Mouse (Mus musculus): Measurements from ENCODE around the gene Cd180. TPM values are rescaled to one million over a fixed set of nuclear protein-coding genes. Genes with fewer than 3 reads are reported as not detected.
A peak's percentile ranks its signal among the peaks of the same experiment; 100 is the strongest.

The Cd180 gene
- polyA plus RNA-seq, 1 experiment = 31.6 TPM

- Histone ChIP-seq H3K4me3 (ENCODE audit: extremely low read depth, insufficient read depth, insufficient read length) (no peak overlapping the region), H3K36me3 (ENCODE audit: control insufficient read depth, insufficient read depth, low read length) (no peaks in the 10 kb centered on the region), H3K27me3 (ENCODE audit: control insufficient read depth, insufficient read depth, low read length) (no peaks in the 10 kb centered on the region), H3K27ac (ENCODE audit: insufficient read depth, low read length) (peak overlapping the region; percentile 88), H3K4me1 (ENCODE audit: control insufficient read depth, insufficient read depth, insufficient read length) (peaks cover 30% of the 10 kb centered on the region)
- WGBS = 56% methylated on average over 11 of the region's 11 CpGs
- TF ChIP-seq CTCF (IDR thresholded peaks at IDR 0.05; ENCODE audit: extremely low read depth, insufficient read depth, insufficient read length, insufficient replicate concordance) (no peak), POLR2A (IDR thresholded peaks at IDR 0.05; ENCODE audit: low read depth, low read length) (no peak)
- DNase-seq (ENCODE audit: low read depth in 1 of 2, low spot score in 2 of 2) = no peak
Measured at GRCm38 (mm10) chr13:102691408-102692150, 1.8 kb upstream of the Cd180 start.

GRCm38 (mm10) chr13:102694154-102694553 lies 796 bp downstream of the Cd180 start:
- DNase-seq (ENCODE audit: low read depth in 1 of 2, low spot score in 2 of 2) = no peak
- peaks cover 3% of the 10 kb centered on the region; the same call in 1 of the 2 replicates for H3K36me3 ChIP-seq (ENCODE audit: control insufficient read depth, insufficient read depth, low read length)
- H3K27ac ChIP-seq (ENCODE audit: insufficient read depth, low read length) = peak overlapping the region; percentile 96
- WGBS = 40% methylated on average over 7 of the region's 7 CpGs
- no peaks in the 10 kb centered on the region for H3K27me3 ChIP-seq (ENCODE audit: control insufficient read depth, insufficient read depth, low read length)
- no peak for TF ChIP-seq POLR2A (IDR thresholded peaks at IDR 0.05; ENCODE audit: low read depth, low read length)
- TF ChIP-seq CTCF (IDR thresholded peaks at IDR 0.05; ENCODE audit: extremely low read depth, insufficient read depth, insufficient read length, insufficient replicate concordance) = no peak
- peaks cover 18% of the 10 kb centered on the region; the same call in 1 of the 2 replicates for H3K4me1 ChIP-seq (ENCODE audit: control insufficient read depth, insufficient read depth, insufficient read length)
- peak overlapping the region; percentile 77 for H3K4me3 ChIP-seq (ENCODE audit: extremely low read depth, insufficient read depth, insufficient read length)

DNA sequence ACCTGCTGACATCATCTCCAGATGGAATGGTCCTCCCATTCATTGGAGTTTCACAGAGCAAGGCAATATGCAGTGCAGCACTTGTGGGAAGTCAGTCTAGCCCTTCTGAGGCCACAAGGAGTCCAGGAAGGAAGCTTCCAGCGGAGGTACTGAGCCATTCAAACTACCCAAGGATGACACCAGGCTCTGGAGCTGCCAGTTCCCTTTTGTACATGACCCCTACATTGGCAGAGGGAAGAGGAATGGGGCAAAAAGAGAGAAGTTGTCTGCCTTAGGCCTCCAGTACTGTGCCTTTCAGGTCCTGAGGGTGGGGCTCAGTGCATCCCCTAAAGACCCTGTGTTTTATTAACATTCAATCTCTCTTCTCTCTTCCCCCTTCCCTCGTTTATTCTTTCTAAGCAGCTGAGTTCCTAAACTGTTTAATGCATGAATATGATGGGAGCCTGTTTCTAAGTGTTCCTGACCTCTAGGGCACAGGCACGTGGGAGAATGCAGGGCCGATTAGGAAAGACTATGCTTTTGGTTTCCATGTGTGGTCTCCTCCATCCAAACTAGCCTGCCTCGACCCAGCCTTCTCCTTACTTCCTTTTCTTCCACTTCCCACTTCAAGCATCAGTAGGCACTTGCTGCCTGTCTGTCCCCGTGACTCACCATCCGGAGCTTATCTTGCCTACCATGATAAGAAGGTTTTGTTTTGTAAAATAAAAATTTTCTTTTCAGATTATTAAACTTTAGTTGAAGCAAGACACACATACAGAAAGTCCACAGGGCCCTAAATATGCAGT lies 2.0 kb downstream of the Cd180 start:
- TF ChIP-seq CTCF (IDR thresholded peaks at IDR 0.05; ENCODE audit: extremely low read depth, insufficient read depth, insufficient read length, insufficient replicate concordance) (no peak), POLR2A (IDR thresholded peaks at IDR 0.05; ENCODE audit: low read depth, low read length) (no peak)
- WGBS = 7% methylated on average over 7 of the region's 7 CpGs
- Histone ChIP-seq H3K27ac (ENCODE audit: insufficient read depth, low read length) (peak overlapping the region; percentile 96), H3K4me1 (ENCODE audit: control insufficient read depth, insufficient read depth, insufficient read length) (peaks cover 23% of the 10 kb centered on the region; the same call in 1 of the 2 replicates), H3K27me3 (ENCODE audit: control insufficient read depth, insufficient read depth, low read length) (no peaks in the 10 kb centered on the region), H3K36me3 (ENCODE audit: control insufficient read depth, insufficient read depth, low read length) (peaks cover 3% of the 10 kb centered on the region; the same call in 1 of the 2 replicates), H3K4me3 (ENCODE audit: extremely low read depth, insufficient read depth, insufficient read length) (peak overlapping the region; percentile 77)
- DNase-seq (ENCODE audit: low read depth in 1 of 2, low spot score in 2 of 2) = no peak

DNA sequence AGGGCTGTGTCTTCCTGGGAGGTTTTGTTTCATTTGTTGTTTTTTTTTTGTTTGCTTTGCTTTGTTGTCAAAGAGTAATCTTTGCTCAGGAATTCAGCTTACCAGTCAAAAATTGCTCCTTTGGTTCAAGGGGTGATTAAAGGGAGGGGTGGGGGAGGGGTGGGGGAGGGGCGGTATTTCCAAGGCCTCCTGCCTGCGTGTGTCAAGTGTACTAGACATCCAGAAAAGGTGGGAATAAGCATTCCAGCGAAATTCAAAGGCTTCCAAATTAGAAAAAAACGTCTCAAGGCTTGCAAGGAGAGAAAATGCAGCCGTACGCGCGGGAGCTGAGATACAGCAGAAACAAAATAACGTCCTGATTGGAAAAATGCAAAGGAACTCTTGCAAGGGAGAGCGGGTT lies 5.0 kb downstream of the Cd180 start:
- peaks cover 6% of the 10 kb centered on the region; the same call in 1 of the 2 replicates for H3K36me3 ChIP-seq (ENCODE audit: control insufficient read depth, insufficient read depth, low read length)
- H3K4me1 ChIP-seq (ENCODE audit: control insufficient read depth, insufficient read depth, insufficient read length) = peaks cover 9% of the 10 kb centered on the region
- 26% methylated on average over 10 of the region's 10 CpGs for WGBS
- no peak for TF ChIP-seq CTCF (IDR thresholded peaks at IDR 0.05; ENCODE audit: extremely low read depth, insufficient read depth, insufficient read length, insufficient replicate concordance)
- TF ChIP-seq POLR2A (IDR thresholded peaks at IDR 0.05; ENCODE audit: low read depth, low read length) = no peak
- no peak for DNase-seq (ENCODE audit: low read depth in 1 of 2, low spot score in 2 of 2)
- H3K27ac ChIP-seq (ENCODE audit: insufficient read depth, low read length) = peak overlapping the region; percentile 79
- peak overlapping the region; percentile 44; the same call in 1 of the 2 replicates for H3K4me3 ChIP-seq (ENCODE audit: extremely low read depth, insufficient read depth, insufficient read length)
- H3K27me3 ChIP-seq (ENCODE audit: control insufficient read depth, insufficient read depth, low read length) = no peaks in the 10 kb centered on the region

DNA sequence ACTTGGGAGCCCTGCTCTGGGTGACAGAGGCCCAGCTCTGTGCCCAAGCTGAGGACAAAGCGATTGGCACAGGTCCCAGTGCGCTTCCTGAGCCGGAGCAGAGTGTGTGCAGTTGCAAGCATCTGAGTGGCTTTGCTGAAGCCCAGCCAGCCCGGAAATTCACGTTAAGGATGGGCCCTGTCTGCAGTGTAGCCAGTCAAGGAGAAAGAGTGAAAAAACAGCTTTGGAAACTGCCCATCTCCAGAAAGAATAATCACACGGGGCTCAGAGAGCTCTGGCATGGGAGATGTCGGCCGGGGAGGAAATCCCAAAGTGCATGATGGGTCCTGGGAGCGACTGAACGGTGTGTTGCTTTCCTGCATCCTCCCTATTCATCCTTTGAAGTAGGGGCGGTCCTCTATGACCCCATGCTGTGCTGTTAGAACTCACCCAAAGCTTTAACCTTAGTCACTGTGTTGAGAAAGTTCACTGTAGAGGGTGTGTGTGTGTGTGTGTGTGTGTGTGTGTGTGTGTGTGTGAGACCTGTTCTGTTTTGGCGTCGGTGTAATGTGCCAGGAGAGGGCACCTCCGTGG lies 5.5 kb downstream of the Cd180 start:
- peaks cover 9% of the 10 kb centered on the region for H3K36me3 ChIP-seq (ENCODE audit: control insufficient read depth, insufficient read depth, low read length)
- peak in 1 of 2 experiments; percentile 43 for DNase-seq (ENCODE audit: low read depth in 1 of 2, low spot score in 2 of 2)
- H3K4me1 ChIP-seq (ENCODE audit: control insufficient read depth, insufficient read depth, insufficient read length) = peaks cover 9% of the 10 kb centered on the region
- 17% methylated on average over 14 of the region's 14 CpGs for WGBS
- peak overlapping the region; percentile 44 for H3K4me3 ChIP-seq (ENCODE audit: extremely low read depth, insufficient read depth, insufficient read length)
- H3K27ac ChIP-seq (ENCODE audit: insufficient read depth, low read length) = peak overlapping the region; percentile 79
- no peaks in the 10 kb centered on the region for H3K27me3 ChIP-seq (ENCODE audit: control insufficient read depth, insufficient read depth, low read length)
- no peak for TF ChIP-seq CTCF (IDR thresholded peaks at IDR 0.05; ENCODE audit: extremely low read depth, insufficient read depth, insufficient read length, insufficient replicate concordance)
- TF ChIP-seq POLR2A (IDR thresholded peaks at IDR 0.05; ENCODE audit: low read depth, low read length) = no peak

DNA sequence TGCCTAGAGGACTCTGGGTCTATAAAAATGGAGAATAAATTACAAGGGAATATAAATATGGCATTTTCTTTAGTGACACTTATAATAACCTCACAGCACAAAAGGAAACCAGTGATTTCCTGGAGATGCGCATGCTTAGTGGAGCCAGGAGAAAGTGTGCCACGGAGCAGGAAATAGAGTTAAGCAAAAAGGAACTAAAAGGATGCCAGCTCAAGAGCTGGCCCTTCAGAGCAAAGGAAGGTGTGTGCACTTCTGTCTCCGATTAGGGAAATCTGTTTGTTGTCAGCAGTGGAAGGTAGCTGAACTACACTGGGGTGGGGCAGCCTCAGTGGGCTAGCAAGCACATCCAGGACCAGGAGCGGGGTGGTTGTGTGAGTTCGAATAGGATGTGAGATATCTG lies 6.8 kb downstream of the Cd180 start:
- TF ChIP-seq POLR2A (IDR thresholded peaks at IDR 0.05; ENCODE audit: low read depth, low read length) (no peak), CTCF (IDR thresholded peaks at IDR 0.05; ENCODE audit: extremely low read depth, insufficient read depth, insufficient read length, insufficient replicate concordance) (no peak)
- 25% methylated on average over 5 of the region's 5 CpGs for WGBS

More for the DNA sequence above, 6.8 kb downstream of the Cd180 start:
- DNase-seq (ENCODE audit: low read depth in 1 of 2, low spot score in 2 of 2) = peak in 1 of 2 experiments; percentile 50
- Histone ChIP-seq H3K4me3 (ENCODE audit: extremely low read depth, insufficient read depth, insufficient read length) (peak overlapping the region; percentile 15; the same call in 1 of the 2 replicates), H3K27me3 (ENCODE audit: control insufficient read depth, insufficient read depth, low read length) (no peaks in the 10 kb centered on the region), H3K36me3 (ENCODE audit: control insufficient read depth, insufficient read depth, low read length) (peaks cover 14% of the 10 kb centered on the region), H3K27ac (ENCODE audit: insufficient read depth, low read length) (peak overlapping the region; percentile 79), H3K4me1 (ENCODE audit: control insufficient read depth, insufficient read depth, insufficient read length) (peaks cover 9% of the 10 kb centered on the region)

Measured in spleen, adult 2 months (tissue).